Mouse (Mus musculus) kidney, postnatal 36 days (tissue): ENCODE data around the gene Vps37d.

Experiments
- DNase-seq, 2 experiments: peaks; one replicate each; pipeline ENCODE4 v3.0.0; 2021 to 2022; ENCODE audit warnings: mixed read lengths in 2 of 2

Gene Vps37d

GRCm38 (mm10) chr5:135024665-135025224, 53.3 kb downstream of the Vps37d start:
- DNase-seq, result no peak

DNA sequence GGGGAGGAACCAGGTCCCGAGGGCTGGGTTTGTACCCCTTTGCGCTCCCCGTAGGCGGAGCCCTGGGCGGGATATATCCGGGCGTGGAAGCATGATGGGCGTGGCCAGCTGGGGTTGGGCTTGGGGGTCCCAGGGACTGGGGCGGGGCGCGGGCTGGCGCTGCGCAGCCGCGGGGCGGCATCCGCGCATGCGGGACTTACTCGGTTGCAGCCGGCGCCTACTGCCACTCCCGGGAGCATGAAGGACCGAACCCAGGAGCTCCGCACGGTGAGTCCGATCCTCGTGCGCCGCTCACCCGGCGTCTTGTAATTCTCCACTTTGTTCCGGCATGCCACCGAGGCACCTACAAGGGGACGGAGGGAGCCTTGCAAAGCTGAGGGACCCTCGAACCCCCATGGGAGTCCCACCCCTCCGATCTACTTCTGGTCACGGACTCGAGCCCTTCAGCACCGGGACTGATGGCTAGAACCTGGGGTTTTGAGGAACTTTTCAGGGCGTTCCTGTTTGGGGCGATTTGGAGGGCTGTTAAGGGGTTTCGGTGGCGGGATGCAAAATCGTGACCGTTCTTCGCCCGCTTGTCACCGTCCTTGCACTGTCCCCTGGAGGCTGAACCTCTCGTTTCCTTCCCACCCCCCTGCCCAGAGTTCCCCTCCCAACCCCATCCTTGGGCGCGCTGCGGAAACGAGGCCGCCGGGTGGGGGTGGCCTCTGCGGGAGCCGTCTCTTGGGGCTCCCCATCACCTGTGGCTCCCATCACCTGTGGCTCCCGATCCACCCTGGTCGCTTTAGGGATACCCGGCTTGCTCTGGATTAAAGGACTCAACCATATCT, 54.5 kb downstream of the Vps37d start, which contains the start of gene Stx1a:
Gene Stx1a (plus strand): TSS at position 139 of the 830 bp plus-strand sequence.
- DNase-seq, result peak; percentile 87 to 89
